Mouse (Mus musculus) right cerebral cortex, adult 2 months (tissue): ENCODE data around the gene Dusp6.

Experiments used
- DNase-seq, 2 experiments: peaks; one replicate each; pipeline ENCODE4 v3.0.0; 2021 to 2022; ENCODE audit warnings: low spot score in 2 of 2

Gene Dusp6

DNA sequence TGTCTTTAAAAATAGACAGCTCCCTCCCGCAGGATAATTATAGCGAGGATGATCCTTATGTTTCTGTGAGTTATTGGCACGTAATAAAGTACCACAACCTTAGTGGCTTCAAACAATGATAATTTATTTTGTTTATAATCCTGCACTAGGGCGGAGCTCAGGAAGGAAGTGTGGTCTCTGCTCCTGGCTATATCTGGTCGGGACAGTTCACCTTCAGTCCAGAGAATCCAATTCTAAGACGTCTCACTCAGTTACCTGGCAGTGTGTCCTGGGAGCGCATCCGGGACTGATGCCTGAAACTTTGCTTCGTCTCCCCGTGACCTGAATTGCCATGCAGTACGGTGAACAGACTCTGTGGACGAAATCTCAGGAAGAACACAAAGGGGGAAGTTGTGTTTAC is 10.0 kb downstream of the Dusp6 start:
- DNase-seq = no peak

DNA sequence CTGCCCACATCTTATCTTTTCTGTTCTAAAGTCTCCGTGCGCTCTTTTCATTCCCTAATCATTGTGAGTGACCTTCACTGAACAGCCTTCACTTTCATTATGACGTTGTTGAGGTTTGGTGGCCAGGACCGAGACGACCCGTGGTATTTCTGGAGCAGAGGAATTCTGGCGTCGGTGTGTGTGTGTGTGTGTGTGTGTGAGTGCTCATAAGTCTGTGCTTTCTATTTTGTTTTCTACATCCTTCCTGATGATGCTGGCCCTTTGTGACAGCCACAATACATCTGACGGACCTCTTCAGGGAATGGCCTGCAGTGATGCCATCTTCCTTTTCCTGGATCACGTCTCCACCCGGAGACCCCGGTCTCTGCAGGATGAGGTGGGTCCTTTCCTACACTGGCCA is 11.6 kb downstream of the Dusp6 start:
- DNase-seq = no peak

DNA sequence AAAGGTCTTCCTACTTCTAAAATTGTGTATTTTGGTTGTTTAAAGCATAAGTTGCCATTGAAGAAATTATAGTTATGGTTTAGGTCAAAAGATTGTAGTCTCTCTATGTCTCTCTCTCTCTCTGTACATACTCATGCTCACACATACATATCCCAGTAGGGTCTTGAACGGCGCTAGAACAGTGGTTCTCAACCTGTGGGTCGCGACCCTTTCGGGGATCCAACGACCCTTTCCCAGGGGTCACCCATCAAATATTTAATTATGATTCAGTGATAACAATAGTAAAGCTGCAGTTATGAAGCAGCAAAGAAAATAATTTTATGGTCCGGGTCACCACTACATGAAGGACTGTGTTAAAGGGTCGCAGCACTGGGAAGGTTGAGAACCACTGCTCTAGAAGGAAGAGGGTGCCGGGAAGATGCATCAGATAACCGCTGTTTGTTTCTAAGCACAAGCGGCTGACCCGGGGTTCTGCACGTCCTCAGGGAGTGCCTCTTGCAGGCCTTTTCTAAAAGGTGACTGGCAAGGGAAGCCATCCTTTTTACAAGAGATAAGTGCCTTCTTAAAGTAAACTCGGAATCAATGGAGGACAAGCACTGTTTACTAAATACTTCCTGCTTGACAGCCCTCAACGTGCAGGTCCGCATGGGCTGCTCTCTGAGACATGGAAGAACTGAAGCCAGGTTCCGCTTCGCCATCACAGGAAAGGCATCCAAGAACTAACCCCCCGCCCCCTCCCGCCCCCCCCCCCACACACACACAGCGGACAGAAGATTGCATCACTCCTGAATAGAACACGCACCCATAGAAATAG is 16.2 kb downstream of the Dusp6 start:
- no peak for DNase-seq

DNA sequence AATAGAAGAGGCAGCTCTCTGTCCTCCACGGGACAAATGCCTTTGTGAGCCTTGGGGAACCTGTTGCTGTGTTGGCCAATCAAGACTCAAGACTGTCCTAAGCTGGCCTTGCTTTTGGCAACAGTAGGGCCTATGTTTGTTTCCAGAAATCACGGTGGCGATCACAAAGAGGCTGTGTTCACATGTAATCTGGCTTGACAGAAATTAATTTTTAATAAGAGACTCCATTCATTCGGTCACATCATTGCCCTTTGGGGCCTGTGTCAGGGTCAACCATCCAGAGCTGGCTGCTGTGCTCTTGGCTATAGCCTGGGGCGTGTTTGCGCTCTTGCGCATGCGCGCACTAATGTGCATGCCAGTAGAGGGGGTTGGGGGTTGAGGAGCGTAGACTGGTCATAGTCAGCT is 21.0 kb downstream of the Dusp6 start:
- no peak for DNase-seq

DNA sequence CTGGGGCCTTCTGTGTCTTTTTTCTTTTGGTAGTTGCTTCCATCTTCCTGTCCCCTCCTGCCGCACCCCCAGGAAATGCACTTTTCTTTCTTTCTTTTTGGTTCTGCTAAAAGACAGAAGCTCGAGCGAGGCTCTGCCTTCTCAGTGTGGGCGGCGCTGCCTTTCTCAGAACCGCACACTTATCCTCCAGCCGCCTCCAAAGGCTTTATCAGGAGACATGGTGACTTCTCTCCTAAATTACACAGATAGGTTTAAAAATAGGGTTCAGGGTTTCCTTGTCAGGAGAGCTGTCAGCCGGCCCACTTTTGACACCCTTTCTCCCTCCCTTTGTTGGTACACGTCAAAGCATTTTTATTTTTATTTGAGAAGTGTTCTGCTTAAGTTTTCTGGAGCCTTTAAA is 21.9 kb downstream of the Dusp6 start:
- DNase-seq = peak; percentile 74 to 77

DNA sequence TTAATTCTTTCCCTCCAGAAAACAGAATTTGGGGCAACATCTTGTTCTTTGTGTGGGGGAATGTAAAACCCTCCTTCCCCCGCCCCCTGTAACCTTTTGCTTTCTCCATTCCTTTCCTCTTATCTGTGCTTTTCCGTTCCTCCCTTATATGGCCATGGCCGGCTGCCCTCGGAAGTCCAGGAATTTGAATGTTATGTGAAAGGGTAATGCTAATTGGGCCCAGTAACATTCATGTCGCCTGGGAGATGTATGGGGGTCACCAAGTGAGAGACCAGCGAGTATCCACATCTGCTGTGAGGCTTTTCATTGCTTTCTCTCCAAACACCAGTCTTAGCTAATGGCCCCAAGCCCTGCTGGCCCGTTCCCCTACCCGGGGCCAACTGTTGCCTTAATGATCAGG is 22.7 kb downstream of the Dusp6 start:
- DNase-seq = no peak

DNA sequence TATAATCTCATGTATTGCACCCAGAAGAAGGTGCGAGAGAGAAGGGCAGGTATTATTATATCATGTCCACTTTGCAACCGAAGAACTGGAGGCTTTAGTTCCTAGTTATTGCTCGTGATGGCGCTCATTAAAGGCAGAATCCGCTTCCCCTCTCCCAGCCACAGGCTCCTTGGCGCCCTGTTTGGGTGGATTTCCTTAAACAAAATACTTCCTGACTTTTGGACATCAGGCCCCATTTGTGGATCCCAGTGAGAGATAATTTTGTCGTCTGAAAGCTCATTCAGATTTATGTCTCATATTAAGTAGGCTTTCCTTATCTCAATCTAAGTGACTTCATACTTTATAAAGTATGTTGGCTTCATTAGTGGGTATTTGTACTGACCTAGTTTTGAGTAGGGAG is 23.2 kb downstream of the Dusp6 start:
- DNase-seq = no peak

DNA sequence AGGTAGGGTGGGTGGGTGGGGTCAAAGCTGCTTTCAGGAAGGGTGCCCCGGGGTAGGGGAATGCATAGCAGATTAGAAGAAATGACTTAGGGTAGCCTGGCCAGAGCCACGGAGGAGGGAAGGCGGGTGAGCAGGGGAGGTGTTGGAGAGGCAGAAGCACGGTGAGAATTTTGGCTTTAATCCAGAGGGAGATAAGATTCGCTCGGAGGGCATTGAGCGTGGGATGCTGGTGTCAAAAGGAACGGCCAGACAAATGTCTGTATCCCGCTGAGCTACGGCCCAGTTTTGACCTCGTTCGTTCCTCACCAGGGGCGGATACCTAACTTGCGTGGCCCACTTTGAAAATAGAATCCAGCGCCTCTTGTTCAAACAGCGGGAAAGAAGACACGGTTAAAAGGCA is 23.8 kb downstream of the Dusp6 start:
- no peak for DNase-seq

DNA sequence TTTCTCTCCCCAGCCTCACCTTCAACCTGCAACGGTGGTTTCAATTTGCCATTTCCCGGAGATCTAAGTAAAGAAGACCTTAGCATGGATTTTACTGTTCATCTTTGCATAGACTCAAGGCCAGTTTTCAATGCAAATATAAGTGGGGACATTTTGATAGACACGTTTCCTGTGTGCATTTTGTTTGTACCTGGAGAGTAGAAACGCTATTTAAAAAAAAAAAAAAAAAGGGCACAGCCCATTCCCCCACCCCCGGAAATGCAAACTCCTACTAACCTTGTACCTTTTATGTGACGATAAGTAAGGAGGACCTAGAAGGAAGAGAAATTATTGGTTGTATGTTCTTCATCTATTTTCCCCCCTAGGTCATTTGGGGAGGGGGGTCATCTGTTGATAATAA is 24.2 kb downstream of the Dusp6 start:
- no peak for DNase-seq

DNA sequence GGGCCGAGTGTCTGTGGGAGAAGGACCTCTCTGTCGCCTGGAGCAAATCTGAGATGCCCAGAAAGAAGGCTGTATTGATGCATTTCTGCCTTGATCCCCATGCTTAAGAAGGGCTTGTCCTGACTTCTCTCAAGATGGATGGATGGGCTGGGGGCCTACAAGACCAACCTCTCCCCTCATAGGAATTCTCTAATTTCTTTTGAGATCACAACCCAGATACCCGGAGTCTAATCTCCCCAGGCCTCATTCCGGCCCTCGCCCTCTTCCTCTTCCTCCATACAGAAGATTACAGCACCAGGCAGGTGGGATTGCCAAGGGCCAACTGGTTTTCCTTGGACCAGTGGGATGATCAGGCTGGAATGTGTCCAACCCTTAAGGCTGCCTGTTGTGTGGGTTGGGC is 26.1 kb downstream of the Dusp6 start:
- no peak for DNase-seq

DNA sequence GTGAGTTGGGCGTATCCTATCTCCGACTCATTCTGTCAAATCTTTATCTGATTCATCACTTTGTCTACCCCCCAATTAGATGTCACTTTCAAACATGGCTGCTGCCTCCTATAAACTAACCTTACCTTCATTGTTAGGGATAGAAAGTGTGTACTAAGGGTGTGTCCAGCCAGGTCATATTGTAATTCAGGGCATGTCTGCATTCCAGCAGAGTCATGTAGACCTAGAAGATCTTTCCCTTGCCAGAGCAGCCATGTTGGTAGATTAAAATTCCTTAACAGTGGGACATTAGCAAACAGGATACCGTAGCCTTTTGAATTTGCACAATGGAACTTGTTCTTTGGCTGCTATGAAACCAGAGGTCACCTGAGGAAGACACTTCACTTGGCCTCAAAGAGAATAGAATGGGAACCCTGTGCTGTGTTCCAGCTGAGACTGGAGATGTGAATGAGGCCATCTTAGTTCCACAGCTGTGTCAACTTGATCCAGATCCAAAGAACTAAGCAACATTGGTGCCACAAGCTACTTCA is 30.1 kb downstream of the Dusp6 start:
- DNase-seq = no peak

DNA sequence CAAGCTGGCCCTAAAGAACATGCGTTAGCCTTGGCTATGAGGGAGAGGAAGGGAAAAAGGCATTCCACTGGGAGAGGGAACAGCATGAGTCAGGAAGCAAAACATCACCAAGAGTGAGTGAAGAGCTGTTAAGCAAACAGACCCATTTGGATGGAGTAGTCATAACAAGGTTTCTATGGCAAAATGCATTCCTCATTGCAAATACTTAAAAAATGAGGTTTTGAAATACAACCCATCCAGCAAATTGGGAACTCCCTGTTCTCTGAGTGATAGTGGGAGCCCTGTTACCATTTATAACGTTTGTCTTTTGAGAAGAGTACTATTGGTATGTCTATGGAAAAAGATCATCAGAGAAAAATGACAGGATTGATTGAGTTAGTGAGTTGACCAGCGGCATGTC is 34.7 kb downstream of the Dusp6 start:
- no peak for DNase-seq

DNA sequence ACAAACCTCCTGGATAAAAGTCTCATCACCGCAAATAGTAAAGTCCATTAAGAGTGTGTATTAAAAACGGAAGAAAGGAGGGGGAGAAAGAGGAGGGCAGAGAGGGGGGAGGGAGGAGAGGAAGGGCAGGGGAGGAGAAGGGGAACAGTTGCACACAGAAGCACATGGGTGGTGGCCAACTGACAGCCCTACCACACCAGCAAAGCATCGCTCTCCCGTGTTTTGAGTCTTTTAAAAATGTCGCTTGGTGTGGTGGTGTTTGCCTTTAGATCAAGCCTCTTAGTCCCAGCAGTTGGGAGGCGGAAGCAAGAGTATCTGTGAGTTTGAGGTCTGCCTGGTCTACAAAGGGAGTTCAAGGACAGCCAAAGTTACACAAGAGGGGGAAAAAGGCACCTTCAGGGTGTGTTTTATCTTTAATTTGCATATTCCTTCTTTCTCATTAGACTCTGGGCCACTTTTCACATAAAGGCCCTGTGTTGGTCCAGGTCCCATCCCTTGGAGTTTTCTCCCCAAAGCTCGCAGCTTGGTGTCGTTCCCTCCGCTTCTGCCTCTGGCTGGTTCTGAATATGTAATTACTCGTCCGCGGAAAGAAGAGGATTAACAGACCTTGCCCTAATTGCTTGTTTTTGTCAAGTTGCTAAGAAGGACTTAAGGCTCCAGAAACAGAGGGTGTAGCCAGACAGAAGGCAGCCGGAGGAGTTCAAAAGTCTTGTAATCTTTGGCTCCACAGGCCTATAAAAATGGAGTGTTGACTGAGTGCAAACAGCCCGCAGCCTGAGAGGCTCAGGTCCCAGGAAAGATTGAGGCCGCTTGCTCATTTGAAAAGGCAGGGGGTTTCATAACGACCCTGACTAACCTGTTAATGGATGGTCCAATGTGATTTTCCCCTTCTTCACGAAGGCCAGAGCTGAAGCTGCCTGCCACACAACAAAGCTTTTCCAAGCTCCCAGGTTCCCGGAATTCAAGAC is 35.6 kb downstream of the Dusp6 start:
- no peak for DNase-seq

DNA sequence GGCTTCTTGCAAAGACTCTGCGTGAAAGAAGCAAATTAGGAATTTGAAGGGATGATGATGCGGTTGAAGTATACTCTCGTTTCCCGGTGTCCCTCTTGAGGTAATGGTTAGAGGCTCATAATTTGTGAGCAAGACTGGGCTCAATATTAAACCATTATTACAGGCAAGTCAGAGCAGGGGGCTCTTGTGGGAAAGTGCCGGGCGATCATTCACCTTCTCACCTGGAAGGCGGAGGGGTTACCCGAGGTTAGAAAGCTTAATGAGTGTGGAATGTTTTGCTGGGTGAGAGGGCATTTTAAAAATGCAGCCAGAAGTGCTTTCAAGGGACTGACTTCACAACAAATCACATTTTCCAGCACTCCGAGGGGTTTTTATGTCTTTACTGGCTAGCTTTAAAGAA is 36.3 kb downstream of the Dusp6 start:
- DNase-seq = no peak

DNA sequence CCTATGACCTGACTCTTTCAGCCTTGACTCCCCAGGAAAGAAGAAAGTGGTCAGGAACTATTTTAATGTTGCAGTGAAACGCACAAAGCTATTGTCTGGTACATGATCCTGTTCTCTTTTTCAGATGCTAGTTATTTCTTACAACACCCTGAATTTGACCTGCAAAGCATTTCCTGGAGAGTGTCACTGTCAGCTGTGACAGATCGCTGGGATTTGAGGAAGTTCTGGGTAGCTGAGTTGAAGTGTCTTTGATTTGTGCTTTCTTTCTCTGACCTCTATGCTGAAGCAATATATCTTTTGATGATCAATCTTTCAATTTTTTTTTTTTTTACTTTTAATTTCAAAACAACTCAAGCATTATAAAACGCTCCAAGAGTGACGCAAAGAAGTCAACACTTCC is 39.0 kb downstream of the Dusp6 start:
- DNase-seq = no peak

DNA sequence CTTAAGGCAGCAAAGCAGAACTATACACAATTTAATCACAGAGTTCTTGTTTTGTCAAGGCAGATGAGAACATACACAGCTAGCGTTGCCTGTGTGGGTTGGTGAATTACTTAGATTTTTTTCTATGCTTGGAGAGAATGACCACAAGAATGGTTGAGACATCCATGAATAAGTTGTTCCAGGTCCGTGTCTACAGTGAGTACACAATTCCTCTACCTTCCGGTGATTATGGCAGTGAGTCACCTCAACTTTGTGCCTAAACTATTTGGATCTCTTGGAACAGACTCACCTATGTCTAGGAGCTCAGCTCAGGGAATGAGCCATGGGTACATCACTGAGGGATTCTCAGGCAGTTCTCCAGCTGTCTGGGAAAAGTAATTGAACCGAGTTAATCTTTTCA is 45.8 kb downstream of the Dusp6 start:
- DNase-seq = no peak

DNA sequence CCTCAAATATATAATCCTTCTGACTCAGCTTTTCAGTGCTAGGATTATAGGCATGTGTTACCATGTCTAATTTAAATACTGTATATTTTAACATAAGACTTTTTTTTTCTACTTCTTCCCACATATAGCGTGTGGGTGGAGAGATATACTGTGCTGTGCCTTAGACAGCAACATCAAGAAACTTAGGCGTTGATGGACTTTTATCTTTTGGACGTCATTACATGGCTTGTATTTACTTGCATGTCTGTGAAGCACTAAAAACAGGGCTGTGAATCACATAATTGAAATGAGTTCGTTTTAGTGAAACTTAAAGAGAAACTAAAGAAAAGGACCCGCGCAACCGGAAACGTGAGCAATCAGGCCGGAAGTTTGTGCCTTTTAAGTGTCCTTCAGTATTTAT is 46.6 kb downstream of the Dusp6 start:
- peak in 1 of 2 experiments; percentile 16 for DNase-seq

DNA sequence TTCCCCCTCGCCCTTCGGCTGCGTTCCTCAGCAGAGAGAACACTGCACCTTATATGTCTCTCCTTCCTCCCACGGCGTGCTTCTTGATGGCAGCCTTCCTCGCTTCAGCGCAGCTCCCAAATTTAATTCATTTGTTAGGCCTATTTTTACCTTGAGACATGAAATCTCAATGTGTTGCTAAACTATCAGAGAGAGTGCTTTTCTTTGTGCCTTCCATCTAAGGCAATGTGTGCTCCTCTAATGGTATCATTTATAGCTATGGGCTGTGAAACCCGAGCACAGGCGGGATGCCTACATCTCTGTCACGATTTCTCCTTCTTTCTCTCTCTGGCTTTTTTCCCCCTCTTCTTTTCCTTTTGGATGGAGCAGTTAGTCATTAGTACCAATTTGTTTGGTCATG is 47.2 kb downstream of the Dusp6 start:
- DNase-seq = peak; percentile 66 to 67

DNA sequence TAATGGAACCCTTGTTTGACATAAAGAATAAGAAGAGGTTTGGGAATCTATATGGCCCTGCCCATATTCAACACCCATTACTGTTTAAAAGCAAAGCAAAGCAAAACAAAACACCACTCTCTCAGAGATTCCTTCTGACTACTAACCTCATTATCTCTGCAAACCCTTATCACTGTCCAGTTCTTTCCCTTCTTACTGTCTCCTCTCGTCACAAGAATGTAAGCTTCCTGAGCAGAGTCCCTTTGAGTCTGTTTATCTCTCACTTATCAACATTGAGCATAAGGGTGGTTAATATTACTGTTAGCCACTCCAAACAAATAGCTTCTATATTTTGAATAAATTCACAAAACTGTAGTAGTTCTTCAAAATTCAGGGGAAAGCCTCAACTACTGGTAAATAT is 48.9 kb downstream of the Dusp6 start:
- DNase-seq = no peak

DNA sequence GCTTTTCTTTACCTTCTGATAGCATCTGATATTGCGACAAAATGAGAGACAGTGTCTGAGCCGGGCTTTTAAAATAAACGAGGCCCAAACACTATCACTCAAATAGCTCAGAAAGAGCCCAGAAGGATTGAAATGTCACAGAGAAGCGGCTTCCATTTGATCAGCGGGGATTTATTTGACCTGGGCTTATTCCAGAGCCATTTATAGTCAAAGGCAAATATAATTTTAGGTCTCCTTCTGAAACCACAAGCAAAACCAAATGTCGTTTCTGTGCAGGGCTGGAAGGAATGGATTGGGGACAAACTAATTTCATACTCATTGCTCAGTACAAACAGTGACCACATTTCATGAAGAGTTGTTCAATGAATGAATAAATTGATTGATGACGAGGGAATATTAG is 51.3 kb downstream of the Dusp6 start:
- DNase-seq = no peak

DNA sequence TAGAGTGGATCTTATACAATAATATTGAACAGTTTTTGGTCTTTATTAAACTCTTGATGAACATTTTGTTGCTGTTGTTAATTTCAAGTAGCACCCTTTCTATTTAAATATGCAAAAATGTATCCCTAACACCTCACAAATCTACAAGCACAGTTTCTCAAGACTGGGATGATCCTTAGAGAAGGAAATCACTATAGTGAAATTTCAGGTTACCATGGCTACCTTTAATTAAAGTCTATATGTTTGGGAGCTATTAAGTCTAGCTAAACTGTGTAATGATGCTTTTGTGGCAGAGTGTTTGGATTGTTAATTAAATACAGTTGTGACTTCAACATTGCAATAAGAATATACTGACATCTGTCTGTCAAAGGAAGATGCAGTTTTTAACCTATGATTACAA is 54.0 kb downstream of the Dusp6 start:
- no peak for DNase-seq
